Mouse (Mus musculus): ENCODE measurements at regions not wholly inside any gene's neighbourhood (a gene's known extent, or its start where the extent isn't known, plus 50 kb on each side); places are given as distances from the start of the nearest gene placed in this dataset.

DNA sequence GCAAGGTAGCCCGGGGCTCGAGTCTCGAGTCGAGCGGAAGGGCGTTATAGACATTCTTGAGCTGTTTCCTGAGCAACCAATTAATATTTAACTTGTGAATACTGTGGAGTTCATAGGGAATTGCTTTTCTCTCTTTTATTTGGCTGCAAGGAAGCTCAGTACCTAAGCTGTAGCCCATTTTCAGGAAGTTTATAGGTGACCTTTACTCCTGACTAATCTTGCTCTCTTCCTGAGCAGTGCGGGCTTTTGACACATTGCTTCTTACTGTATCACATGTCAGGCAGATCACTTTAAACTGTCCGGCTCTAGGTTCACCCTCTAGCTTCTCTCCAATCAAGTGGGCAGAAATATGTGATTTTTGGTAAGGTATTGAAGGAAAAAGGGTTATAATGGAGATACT is 51.4 kb upstream of the Pard3b start:
- no peak for DNase-seq (ENCODE audit: low spot score)
